Mouse (Mus musculus) liver, adult 2 months (tissue): ENCODE measurements at regions not wholly inside any gene's neighbourhood (a gene's known extent, or its start where the extent isn't known, plus 50 kb on each side); places are given as distances from the start of the nearest gene placed in this dataset.

Source experiments
- DNase-seq: peaks from one replicate; pipeline ENCODE4 v3.0.0-alpha.2; 2011; ENCODE audit warnings: low read depth, low spot score; ENCODE audit errors: extremely low read depth
- H3K27ac ChIP-seq: fragments of 200-500 bp; replicated peaks from 2 replicates; pipeline ENCODE4 v1.5.1; 2012; ENCODE audit warnings: low read depth, mild to moderate bottlenecking, control low read depth, inconsistent platforms, low read length; ENCODE audit not compliant: insufficient read depth
- H3K27me3 ChIP-seq: fragments of 200-500 bp; 2 replicates; pipeline ENCODE4 v1.6.1; 2012; ENCODE audit warnings: mild to moderate bottlenecking, moderate library complexity, low read length, inconsistent platforms; ENCODE audit not compliant: control insufficient read depth, insufficient read depth
- H3K36me3 ChIP-seq: fragments of 200-500 bp; 2 replicates; pipeline ENCODE4 v1.6.1; 2012; ENCODE audit warnings: low read length, inconsistent platforms; ENCODE audit not compliant: control insufficient read depth, insufficient read depth
- H3K4me1 ChIP-seq: fragments of 200-500 bp; 2 replicates; pipeline ENCODE4 v1.6.1; 2011; ENCODE audit warnings: low read length; ENCODE audit not compliant: control insufficient read depth, insufficient read depth
- H3K4me3 ChIP-seq: fragments of 200-500 bp; 2 replicates; pipeline ENCODE4 v1.5.1; 2011; ENCODE audit warnings: low read depth, mild to moderate bottlenecking, control low read depth, low read length, moderate library complexity; ENCODE audit not compliant: insufficient read depth
- H3K79me2 ChIP-seq: fragments of 200-500 bp; 2 replicates; pipeline ENCODE4 v1.6.1; 2012; ENCODE audit warnings: inconsistent platforms, mild to moderate bottlenecking, low read length, moderate library complexity; ENCODE audit not compliant: control insufficient read depth, insufficient read depth
- H3K9ac ChIP-seq: fragments of 200-500 bp; 2 replicates; pipeline ENCODE4 v1.6.1; 2012; ENCODE audit warnings: low read depth, mild to moderate bottlenecking, control low read depth, inconsistent platforms, low read length
- CTCF ChIP-seq: fragments of 200-500 bp; IDR thresholded peaks from 2 replicates; pipeline ENCODE4 v1.5.1; 2011; ENCODE audit warnings: low read depth, low read length, control low read depth
- POLR2A ChIP-seq: fragments of 200-500 bp; IDR thresholded peaks from 2 replicates; pipeline ENCODE4 v1.6.1; 2011; ENCODE audit warnings: low read length, control low read depth; ENCODE audit not compliant: insufficient read depth; ENCODE audit errors: extremely low read depth
- WGBS: fragments of 180-500 bp; shearing (Covaris S2); methylation state at CpG from one replicate; pipeline ENCODE4 v1.1.7; 2018; 5-methylcytosine and 5-hydroxymethylcytosine counted together

DNA sequence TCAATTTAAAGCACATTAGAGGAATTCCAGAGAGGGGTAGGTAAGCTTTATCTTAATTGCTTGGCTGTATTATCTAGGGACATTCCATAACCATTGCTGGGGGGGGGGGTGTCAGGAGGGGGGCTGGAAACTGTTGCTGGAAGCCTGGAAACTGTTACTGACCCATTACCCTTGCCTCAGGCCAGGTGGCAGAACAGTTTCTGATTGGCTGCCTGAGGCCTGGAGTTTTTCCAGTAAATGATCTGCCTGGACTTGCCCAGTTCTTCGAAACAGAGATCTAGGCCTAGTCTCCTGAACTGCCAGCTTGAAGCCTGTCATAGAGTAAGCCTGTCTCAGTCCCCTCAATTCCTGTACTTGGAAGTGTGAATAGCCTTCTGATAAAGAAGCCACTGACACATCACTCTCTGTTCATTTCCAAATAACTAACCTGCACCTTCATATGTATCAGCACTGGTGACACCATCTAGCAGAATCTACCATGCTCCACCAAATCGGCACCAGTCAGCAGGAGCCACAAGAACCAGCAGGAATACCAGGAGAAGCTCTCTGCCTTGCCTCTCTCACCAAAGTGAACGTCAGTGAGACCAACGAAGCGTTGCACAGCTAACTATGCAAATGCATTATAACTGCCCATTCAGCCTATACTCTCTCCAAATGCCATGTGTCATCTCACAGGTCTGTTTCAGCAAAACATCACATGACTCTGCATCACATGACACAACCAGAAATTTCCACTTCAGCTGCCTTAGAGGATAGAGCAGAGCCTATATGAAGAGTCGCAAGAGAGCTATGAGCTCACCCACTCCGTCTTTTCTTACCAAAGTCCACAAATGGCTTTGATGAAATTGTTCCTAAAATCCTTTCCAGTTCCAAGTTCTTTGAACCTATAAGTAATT lies 200.7 kb downstream of the Sp3 start:
- DNase-seq: no peak
- no peaks in the 10 kb centered on the region for H3K79me2 ChIP-seq
- 87% methylated on average over 7 of the region's 7 CpGs for WGBS
- TF ChIP-seq CTCF (no peak), POLR2A (no peak)
- no peaks in the 10 kb centered on the region for H3K4me1 ChIP-seq
- H3K9ac ChIP-seq: no peak overlapping the region
- H3K27me3 ChIP-seq: no peaks in the 10 kb centered on the region
- H3K4me3 ChIP-seq: no peak overlapping the region
- no peaks in the 10 kb centered on the region for H3K36me3 ChIP-seq
- no peak overlapping the region for H3K27ac ChIP-seq

DNA sequence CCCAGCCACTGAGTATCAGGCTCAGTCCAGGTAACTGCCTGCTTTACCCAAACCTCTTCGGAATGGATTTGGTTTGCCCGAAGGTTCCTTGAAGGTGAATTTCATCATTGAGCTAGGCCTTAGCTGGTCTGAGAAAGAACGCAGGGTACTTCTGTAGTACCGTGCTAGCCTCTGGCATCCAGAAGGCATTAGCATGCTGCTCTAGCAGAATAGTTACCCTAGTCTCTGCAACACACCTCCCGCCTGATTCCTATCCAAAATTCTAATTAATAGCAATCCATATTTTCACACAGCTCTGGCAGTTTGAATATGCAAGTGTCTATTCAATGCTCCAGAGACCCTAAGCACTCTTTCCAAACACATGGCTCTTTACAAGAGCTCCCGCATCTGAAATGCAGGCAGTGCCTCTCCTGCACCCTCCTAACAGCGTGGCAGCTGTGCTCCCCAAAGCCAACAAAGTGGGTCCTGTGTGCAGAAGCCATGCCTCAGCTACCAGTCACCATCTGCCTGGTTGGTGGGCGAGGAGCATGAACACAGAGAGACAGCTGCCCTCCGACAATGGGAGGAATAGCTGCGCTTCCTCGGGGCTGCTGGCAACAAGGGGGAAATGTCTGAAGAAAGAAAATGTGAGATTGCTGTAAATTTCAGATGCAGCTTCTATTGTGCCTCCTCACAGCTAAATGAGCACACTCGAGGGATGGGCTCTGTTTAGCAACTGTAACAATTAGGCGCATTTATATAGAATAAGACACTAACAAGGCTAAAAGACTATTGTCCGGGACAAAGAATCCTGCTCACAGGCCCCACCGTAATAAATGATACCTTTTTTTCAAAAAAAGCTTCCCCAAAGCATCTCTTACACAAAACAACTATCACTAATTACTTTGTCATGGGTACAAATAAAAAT lies 198.6 kb downstream of the Sp3 start:
- no peak overlapping the region for H3K27ac ChIP-seq
- H3K4me3 ChIP-seq: no peak overlapping the region
- TF ChIP-seq CTCF (no peak), POLR2A (no peak)
- H3K36me3 ChIP-seq: no peaks in the 10 kb centered on the region
- H3K27me3 ChIP-seq: no peaks in the 10 kb centered on the region
- WGBS: 95% methylated on average over 15 of the region's 15 CpGs
- peaks cover 8% of the 10 kb centered on the region; the same call in 1 of the 2 replicates for H3K4me1 ChIP-seq
- H3K79me2 ChIP-seq: no peaks in the 10 kb centered on the region
- DNase-seq: no peak
- no peak overlapping the region for H3K9ac ChIP-seq

DNA sequence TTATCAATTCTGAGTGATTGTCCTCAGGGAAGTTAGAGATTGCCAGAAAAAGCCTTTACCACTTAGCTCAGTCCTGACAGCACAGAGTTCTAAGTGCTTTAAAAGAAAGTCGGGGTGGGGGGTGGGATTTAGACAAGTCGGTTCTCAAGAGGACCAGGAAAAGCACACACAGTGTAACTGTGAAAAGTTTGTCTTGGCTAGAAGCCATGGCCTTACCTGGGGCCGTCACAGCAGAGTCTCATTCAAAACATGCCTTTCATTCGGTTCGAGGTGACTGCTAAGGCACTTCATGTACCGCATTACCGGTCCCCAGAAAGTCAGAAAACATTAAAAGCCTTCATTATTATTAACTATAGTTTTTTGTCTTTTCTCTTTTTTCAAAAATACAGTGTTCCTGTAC lies 197.9 kb downstream of the Sp3 start:
- no peak for TF ChIP-seq POLR2A
- TF ChIP-seq CTCF: no peak
- H3K36me3 ChIP-seq: no peaks in the 10 kb centered on the region
- no peaks in the 10 kb centered on the region for H3K79me2 ChIP-seq
- H3K27ac ChIP-seq: no peak overlapping the region
- peaks cover 8% of the 10 kb centered on the region; the same call in 1 of the 2 replicates for H3K4me1 ChIP-seq
- no peak overlapping the region for H3K4me3 ChIP-seq
- peak; percentile 52 for DNase-seq
- H3K27me3 ChIP-seq: no peaks in the 10 kb centered on the region
- no peak overlapping the region for H3K9ac ChIP-seq
- WGBS: 27% methylated on average over 7 of the region's 7 CpGs

DNA sequence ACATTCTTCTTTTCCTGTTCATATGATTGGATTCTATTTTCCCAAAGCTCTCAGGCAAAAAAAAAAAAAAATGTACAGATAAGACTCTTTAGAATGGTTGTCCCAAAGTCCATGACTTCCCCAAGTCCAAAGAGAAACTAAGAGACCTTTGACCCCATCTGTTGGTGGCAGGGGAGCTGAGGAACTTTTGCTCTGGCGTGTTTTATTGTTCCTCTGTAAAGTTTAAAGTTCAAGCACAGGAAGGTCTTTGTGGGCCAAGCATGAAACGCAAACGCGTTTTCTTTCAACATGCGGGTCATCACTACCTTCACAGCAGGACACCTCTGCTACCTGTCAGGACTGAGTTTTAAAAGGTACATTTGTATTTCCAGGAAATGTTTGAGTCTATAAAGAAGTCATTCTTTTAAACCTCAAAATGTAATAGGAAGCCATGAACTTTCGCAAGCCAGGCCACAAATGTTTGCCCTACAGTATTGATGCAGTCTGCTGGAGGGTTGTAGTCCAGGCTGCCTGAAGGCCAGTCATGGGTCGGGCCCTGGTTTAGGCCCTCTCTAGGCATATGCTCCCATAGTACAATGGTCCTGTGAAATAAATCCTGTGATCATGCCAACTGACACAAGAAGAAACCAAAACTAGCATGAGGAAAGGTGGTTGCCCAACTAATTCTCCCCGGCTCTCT lies 194.7 kb downstream of the Sp3 start:
- no peak for TF ChIP-seq CTCF
- no peaks in the 10 kb centered on the region for H3K27me3 ChIP-seq
- 16% methylated on average over 8 of the region's 8 CpGs for WGBS
- H3K4me1 ChIP-seq: peaks cover 8% of the 10 kb centered on the region; the same call in 1 of the 2 replicates
- DNase-seq: peak; percentile 96
- H3K79me2 ChIP-seq: no peaks in the 10 kb centered on the region
- H3K27ac ChIP-seq: peak overlapping the region; percentile 90
- no peak overlapping the region for H3K9ac ChIP-seq
- no peak overlapping the region for H3K4me3 ChIP-seq
- no peaks in the 10 kb centered on the region for H3K36me3 ChIP-seq

DNA sequence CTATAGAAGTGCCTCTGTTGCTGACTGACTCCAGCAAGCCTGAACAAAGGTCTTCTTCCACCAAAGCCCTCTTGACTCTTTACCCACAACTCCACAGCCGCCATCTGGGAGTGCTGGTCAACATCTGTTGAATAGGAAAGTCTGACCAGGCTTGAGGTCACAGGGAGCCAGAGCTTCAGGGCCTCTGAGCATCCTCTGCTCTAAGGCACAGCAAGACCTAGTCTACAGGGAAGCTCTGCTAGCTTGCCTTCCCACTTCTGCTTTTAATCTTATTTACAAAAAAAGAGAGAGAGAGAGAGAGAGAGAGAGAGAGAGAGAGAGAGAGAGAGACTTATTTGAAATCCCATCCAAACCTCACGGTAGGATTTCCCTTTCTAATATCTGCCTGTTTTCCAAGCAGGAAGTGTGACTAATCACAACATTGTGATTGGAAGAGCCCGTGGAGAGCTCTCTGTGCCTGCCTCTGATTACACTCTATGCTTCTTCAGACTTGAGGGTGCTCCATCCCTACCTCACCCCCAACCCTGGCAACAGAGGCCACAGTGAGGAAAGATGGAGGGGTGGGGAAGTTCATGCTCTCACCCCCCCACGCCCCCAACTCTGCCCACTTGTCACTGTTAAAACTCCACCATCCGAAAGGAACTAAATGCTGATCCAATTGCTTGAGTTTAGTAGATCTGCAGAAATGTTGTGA lies 194.1 kb downstream of the Sp3 start:
- H3K4me3 ChIP-seq: no peak overlapping the region
- 56% methylated on average over 5 of the region's 5 CpGs for WGBS

More for the DNA sequence above, 194.1 kb downstream of the Sp3 start:
- Histone ChIP-seq H3K79me2 (no peaks in the 10 kb centered on the region), H3K27ac (peak overlapping the region; percentile 90), H3K36me3 (no peaks in the 10 kb centered on the region), H3K4me1 (peaks cover 8% of the 10 kb centered on the region; the same call in 1 of the 2 replicates), H3K27me3 (no peaks in the 10 kb centered on the region), H3K9ac (no peak overlapping the region)
- TF ChIP-seq CTCF (no peak), POLR2A (no peak)
- DNase-seq: no peak
